Mouse (Mus musculus): ENCODE results near the gene Slc43a2.
A peak's percentile ranks its signal among the peaks of the same experiment; 100 is the strongest.

The Slc43a2 gene

GRCm38 (mm10) chr11:75531469-75532242, at the start of gene Slc43a2:
Gene Slc43a2 (plus strand): TSS chr11:75531694.
- DNase-seq = peak; percentile 97

GRCm38 (mm10) chr11:75486192-75486591, 45.3 kb upstream of the Slc43a2 start:
- DNase-seq = no peak

GRCm38 (mm10) chr11:75486601-75487285, 44.8 kb upstream of the Slc43a2 start, which contains the start of gene Prpf8:
Gene Prpf8 (plus strand): TSS chr11:75486816.
- DNase-seq = peak; percentile 98

GRCm38 (mm10) chr11:75487496-75487895, 44.0 kb upstream of the Slc43a2 start:
- no peak for DNase-seq

GRCm38 (mm10) chr11:75494296-75495049, 37.0 kb upstream of the Slc43a2 start:
- no peak for DNase-seq

GRCm38 (mm10) chr11:75498126-75498525, 33.4 kb upstream of the Slc43a2 start:
- DNase-seq = no peak

- no peak for DNase-seq
Observed at GRCm38 (mm10) chr11:75508162-75508561, 23.3 kb upstream of the Slc43a2 start.

- no peak for DNase-seq
Observed at GRCm38 (mm10) chr11:75508904-75509303, 22.6 kb upstream of the Slc43a2 start.

GRCm38 (mm10) chr11:75509741-75510626, 21.5 kb upstream of the Slc43a2 start, which contains the start of gene Rilp:
Gene Rilp (plus strand): TSS chr11:75510094.
- DNase-seq = no peak

- peak; percentile 88 for DNase-seq
Observed at GRCm38 (mm10) chr11:75510627-75510993, 20.9 kb upstream of the Slc43a2 start.

GRCm38 (mm10) chr11:75511213-75511612, 20.3 kb upstream of the Slc43a2 start:
- DNase-seq = no peak

- no peak for DNase-seq
Observed at GRCm38 (mm10) chr11:75512301-75513018, 19.0 kb upstream of the Slc43a2 start.

GRCm38 (mm10) chr11:75513336-75513735, 18.2 kb upstream of the Slc43a2 start, which contains the start of gene Scarf1:
Gene Scarf1 (plus strand): TSS chr11:75513540.
- DNase-seq = no peak

GRCm38 (mm10) chr11:75515186-75515585, 16.3 kb upstream of the Slc43a2 start:
- DNase-seq = no peak

- DNase-seq = no peak
Observed at GRCm38 (mm10) chr11:75519834-75520633, 11.5 kb upstream of the Slc43a2 start.

GRCm38 (mm10) chr11:75521609-75522008, 9.9 kb upstream of the Slc43a2 start:
- DNase-seq = no peak

GRCm38 (mm10) chr11:75522793-75523192, 8.7 kb upstream of the Slc43a2 start:
- no peak for DNase-seq

GRCm38 (mm10) chr11:75525531-75526125, 5.9 kb upstream of the Slc43a2 start:
- no peak for DNase-seq

- no peak for DNase-seq
Observed at GRCm38 (mm10) chr11:75526943-75527342, 4.6 kb upstream of the Slc43a2 start.

- DNase-seq = no peak
Observed at GRCm38 (mm10) chr11:75529771-75530170, 1.7 kb upstream of the Slc43a2 start.

Measured in right cerebral cortex, postnatal 25 days (tissue).